Mouse (Mus musculus): ENCODE measurements at regions not wholly inside any gene's neighbourhood (a gene's known extent, or its start where the extent isn't known, plus 50 kb on each side); places are given as distances from the start of the nearest gene placed in this dataset.

GRCm38 (mm10) chr14:74384481-74384880 lies 256.2 kb upstream of the Htr2a start:
- DNase-seq (ENCODE audit: low spot score) = no peak

- no peak for DNase-seq (ENCODE audit: low spot score)
These were observed 248.2 kb upstream of the Htr2a start for GRCm38 (mm10) chr14:74392419-74392818.

- DNase-seq (ENCODE audit: low spot score) = no peak
These were observed 243.4 kb upstream of the Htr2a start for GRCm38 (mm10) chr14:74397202-74397601.

- no peak for DNase-seq (ENCODE audit: low spot score)
These were observed 231.2 kb upstream of the Htr2a start for GRCm38 (mm10) chr14:74409441-74409840.

GRCm38 (mm10) chr14:74428226-74428625 lies 212.4 kb upstream of the Htr2a start:
- no peak for DNase-seq (ENCODE audit: low spot score)

- no peak for DNase-seq (ENCODE audit: low spot score)
These were observed 176.5 kb upstream of the Htr2a start for GRCm38 (mm10) chr14:74464027-74464682.

- DNase-seq (ENCODE audit: low spot score) = no peak
These were observed 145.1 kb upstream of the Htr2a start for GRCm38 (mm10) chr14:74495504-74495903.

GRCm38 (mm10) chr14:74511521-74511920 lies 129.1 kb upstream of the Htr2a start:
- no peak for DNase-seq (ENCODE audit: low spot score)

- no peak for DNase-seq (ENCODE audit: low spot score)
These were observed 124.2 kb upstream of the Htr2a start for GRCm38 (mm10) chr14:74516451-74516850.

GRCm38 (mm10) chr14:74519531-74519930 lies 121.1 kb upstream of the Htr2a start:
- no peak for DNase-seq (ENCODE audit: low spot score)

- DNase-seq (ENCODE audit: low spot score) = no peak
These were observed 119.0 kb upstream of the Htr2a start for GRCm38 (mm10) chr14:74521669-74522068.

- DNase-seq (ENCODE audit: low spot score) = no peak
These were observed 113.4 kb upstream of the Htr2a start for GRCm38 (mm10) chr14:74527246-74527645.

GRCm38 (mm10) chr14:74529368-74529951 lies 111.2 kb upstream of the Htr2a start:
- DNase-seq (ENCODE audit: low spot score) = no peak

GRCm38 (mm10) chr14:74538187-74538586 lies 102.5 kb upstream of the Htr2a start:
- no peak for DNase-seq (ENCODE audit: low spot score)

- DNase-seq (ENCODE audit: low spot score) = no peak
These were observed 96.6 kb upstream of the Htr2a start for GRCm38 (mm10) chr14:74544028-74544427.

GRCm38 (mm10) chr14:74551091-74551490 lies 89.5 kb upstream of the Htr2a start:
- no peak for DNase-seq (ENCODE audit: low spot score)

- no peak for DNase-seq (ENCODE audit: low spot score)
These were observed 87.0 kb upstream of the Htr2a start for GRCm38 (mm10) chr14:74553636-74554035.

GRCm38 (mm10) chr14:74558359-74558758 lies 82.3 kb upstream of the Htr2a start:
- DNase-seq (ENCODE audit: low spot score) = no peak

Data from ovary, postnatal 14 days (tissue).